In the genomic region with DNA sequence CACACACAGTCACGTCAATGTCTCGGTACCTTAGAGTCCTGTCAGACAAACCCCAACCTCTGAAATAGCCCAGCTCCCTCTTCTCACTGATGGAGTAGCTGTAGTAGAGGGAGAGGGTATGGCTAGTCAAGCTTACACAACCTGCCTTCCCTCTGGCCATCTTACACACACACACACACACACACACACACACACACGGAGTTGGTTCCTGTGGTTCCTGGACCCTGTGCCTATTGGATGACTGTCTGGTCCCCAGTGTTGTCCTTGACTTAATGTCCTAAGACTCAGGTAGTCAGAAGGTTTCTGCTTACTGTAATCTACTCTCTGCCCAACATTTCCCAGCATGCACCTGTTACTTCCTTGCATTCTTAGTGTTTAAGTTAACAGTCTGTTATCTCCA, we compare ENCODE assay signal across 22 mouse cellular contexts. TPM values are rescaled to one million over a fixed set of nuclear protein-coding genes. Genes with fewer than 3 reads are reported as not detected.
A peak's percentile ranks its signal among the peaks of the same experiment; 100 is the strongest.
DNase-seq lines count a peak whose midpoint lies in the region; ATAC-seq and TF ChIP-seq lines count a peak whose summit lies in the region.
"Had no signal": no experiment of that assay in that cellular context is flagged by ENCODE, and none has a peak within 500 bp of the region (broad histone marks: within the 10 kb centered on the region; RNA-seq: fewer than 3 reads in every experiment).

No protein-coding gene starts in this region.

- no peak overlapping the region for H3K9ac ChIP-seq in lung, postnatal 0 days (replicated peaks; ENCODE audit: low read depth)
- peak overlapping the region; percentile 51; the same call in 1 of the 2 replicates for H3K9ac ChIP-seq in liver, embryonic 13.5 days
- H3K9ac ChIP-seq: embryonic facial prominence, embryonic 15.5 days; hindbrain, embryonic 12.5 days had no signal

- H3K4me3 ChIP-seq in gastrocnemius, adult 2 months = no peak overlapping the region; the same call in 1 of the 2 replicates
- H3K4me3 ChIP-seq in lung, postnatal 0 days (ENCODE audit: low read depth, low read length) = no peak overlapping the region
- no peak overlapping the region for H3K4me3 ChIP-seq in liver, embryonic 13.5 days (replicated peaks)
- H3K4me3 ChIP-seq: embryonic facial prominence, embryonic 15.5 days; forebrain, embryonic 10.5 days; heart, embryonic 10.5 days; hindbrain, embryonic 12.5 days had no signal

- no peaks in the 10 kb centered on the region for H3K27me3 ChIP-seq in lung, postnatal 0 days (replicated peaks; ENCODE audit: insufficient read depth, low read length)
- no peaks in the 10 kb centered on the region for H3K27me3 ChIP-seq in liver, embryonic 13.5 days
- H3K27me3 ChIP-seq: CH12.LX; embryonic facial prominence, embryonic 15.5 days had no signal

- no peaks in the 10 kb centered on the region for H3K9me3 ChIP-seq in lung, postnatal 0 days (ENCODE audit: low read length)
- H3K9me3 ChIP-seq in liver, embryonic 13.5 days (replicated peaks) = no peaks in the 10 kb centered on the region
- H3K9me3 ChIP-seq: embryonic facial prominence, embryonic 15.5 days; forebrain, embryonic 10.5 days; heart, embryonic 10.5 days; hindbrain, embryonic 12.5 days had no signal

- DNase-seq in gastrocnemius, adult 2 months = no peak
- DNase-seq in gastrocnemius, postnatal 10 days = no peak
- DNase-seq in lung, postnatal 10 days = peak; percentile 0
- DNase-seq in lung, postnatal 0 days (ENCODE audit: low spot score) = no peak
- no peak for DNase-seq in liver, embryonic 13.5 days
- DNase-seq in left cerebral cortex, postnatal 14 days (ENCODE audit: low spot score in 2 of 2) = no peak
- DNase-seq in spleen, postnatal 10 days (ENCODE audit: low spot score in 2 of 2) = no peak
- DNase-seq: adrenal gland, adult 2 months; adrenal gland, postnatal 25 days; cerebellum, adult 18-20 months; cerebellum, postnatal 14 days; embryo, embryonic 11 days; heart, adult 18-20 months; heart, postnatal 10 days; heart, postnatal 4 days had no signal

- no peak overlapping the region for H3K4me2 ChIP-seq in lung, postnatal 0 days (replicated peaks; ENCODE audit: low read depth, low read length)
- no peak overlapping the region for H3K4me2 ChIP-seq in liver, embryonic 13.5 days
- H3K4me2 ChIP-seq: embryonic facial prominence, embryonic 15.5 days; hindbrain, embryonic 12.5 days had no signal

- peak overlapping the region; percentile 88 for H3K27ac ChIP-seq in gastrocnemius, adult 2 months
- H3K27ac ChIP-seq in lung, postnatal 0 days (ENCODE audit: low read length) = no peak overlapping the region
- H3K27ac ChIP-seq in liver, embryonic 13.5 days = peak overlapping the region; percentile 68
- H3K27ac ChIP-seq: embryonic facial prominence, embryonic 15.5 days; forebrain, embryonic 10.5 days; heart, embryonic 10.5 days; hindbrain, embryonic 12.5 days had no signal

- 80% methylated on average over 3 of the region's 3 CpGs for whole genome bisulfite sequencing in lung, postnatal 0 days
- WGBS in liver, embryonic 13.5 days (ENCODE audit: insufficient replicate concordance) = 71% methylated on average over 3 of the region's 3 CpGs

- ATAC-seq in lung, postnatal 0 days = no peak
- no peak for ATAC-seq in liver, embryonic 13.5 days (ENCODE audit: low read depth)
- ATAC-seq: forebrain, embryonic 14.5 days; hindbrain, embryonic 16.5 days had no signal

- no peak for TF ChIP-seq CTCF in gastrocnemius, adult 2 months (IDR thresholded peaks at IDR 0.05)
- no peak for TF ChIP-seq CTCF in lung, postnatal 0 days (IDR thresholded peaks at IDR 0.05)

- no peak for TF ChIP-seq EP300 in lung, postnatal 0 days (IDR thresholded peaks at IDR 0.05)

- H3K4me1 ChIP-seq in lung, postnatal 0 days (ENCODE audit: insufficient read depth, low read depth, low read length) = peaks cover 12% of the 10 kb centered on the region; the same call in 1 of the 2 replicates
- peaks cover 89% of the 10 kb centered on the region for H3K4me1 ChIP-seq in liver, embryonic 13.5 days (replicated peaks)

- H3K36me3 ChIP-seq in lung, postnatal 0 days (ENCODE audit: insufficient read depth, low read length) = no peaks in the 10 kb centered on the region
- peaks cover 16% of the 10 kb centered on the region; the same call in 1 of the 2 replicates for H3K36me3 ChIP-seq in liver, embryonic 13.5 days
- H3K36me3 ChIP-seq: embryonic facial prominence, embryonic 15.5 days; forebrain, embryonic 10.5 days; heart, embryonic 10.5 days; hindbrain, embryonic 12.5 days had no signal

- intact Hi-C loops in gastrocnemius, adult 2 months (cut with DNase I) = loop anchor here (10.0 kb wide), 1 partner anchor 231 kb away; no protein-coding TSS in a partner anchor
- intact Hi-C loops in left cerebral cortex, postnatal 14 days (cut with DNase I) = no loop called here

RNA-seq across cellular contexts. Expression of gene Acsl1, which starts 5.1 kb away (rescaled TPM):
- 100 to 1,000 TPM; 224 to 367 TPM for total RNA-seq in gastrocnemius, adult 2 months (2021)
- total RNA-seq in gastrocnemius, postnatal 10 days (2021) = 100 to 1,000 TPM; 230 to 244 TPM
- 17.4 and 20.1 TPM in 2 replicates for polyA plus RNA-seq in lung, postnatal 0 days (2015; fragmentation: Nextera tagmentation; extraction: Ambion mirVana)
- polyA plus RNA-seq in liver, embryonic 13.5 days (2015; fragmentation: Nextera tagmentation; extraction: Ambion mirVana) = 41.6 and 52.0 TPM in 2 replicates
- 10 to 100 TPM; 45.0 to 47.3 TPM for total RNA-seq in left cerebral cortex, postnatal 14 days (2021)

Comparison
In these comparisons a context has a peak if more than half of its experiments do, and no peak if none do; other contexts are left out.
1. RNA of gene Acsl1, which starts 5.1 kb away (total RNA-seq): 224 to 367 TPM in gastrocnemius, adult 2 months and 230 to 244 TPM in gastrocnemius, postnatal 10 days; 45.0 to 47.3 TPM in left cerebral cortex, postnatal 14 days; every median in the first group is over 4 times any median in the second.